Mouse (Mus musculus) limb, embryonic 14.5 days (tissue): ENCODE results near the gene Acbd6. TPM values are rescaled to one million over a fixed set of nuclear protein-coding genes. Genes with fewer than 3 reads are reported as not detected.

Source experiments
- ATAC-seq: fragments of 200-750 bp; cut with Nextera tagmentation; 2 replicates; pipeline ENCODE4 v1.8.0; 2017; ENCODE audit warnings: low read depth, moderate number of reproducible peaks, moderate TSS enrichment; ENCODE audit not compliant: low FRiP score
- DNase-seq: peaks from one replicate; pipeline ENCODE4 v3.0.0-alpha.2; 2015; ENCODE audit warnings: low spot score
- H3K27ac ChIP-seq: fragments of 300-500 bp; sonication (generic); replicated peaks from 2 replicates; pipeline ENCODE4 v1.5.1; 2014; ENCODE audit warnings: low read depth, mild to moderate bottlenecking, low read length, moderate library complexity, mixed read lengths
- H3K27me3 ChIP-seq: fragments of 300-500 bp; sonication (generic); 2 replicates; pipeline ENCODE4 v1.6.1; 2014; ENCODE audit warnings: low read length, mixed read lengths; ENCODE audit not compliant: control insufficient read depth, insufficient read depth
- H3K36me3 ChIP-seq: fragments of 300-500 bp; sonication (generic); 2 replicates; pipeline ENCODE4 v1.6.1; 2014; ENCODE audit warnings: mild to moderate bottlenecking, low read length, moderate library complexity, mixed read lengths; ENCODE audit not compliant: control insufficient read depth, insufficient read depth
- H3K4me1 ChIP-seq: fragments of 300-500 bp; sonication (generic); 2 replicates; pipeline ENCODE4 v1.6.1; 2014; ENCODE audit warnings: antibody characterized with exemption, low read length, mixed read lengths; ENCODE audit not compliant: control insufficient read depth, insufficient read depth
- H3K4me2 ChIP-seq: fragments of 300-500 bp; sonication (generic); replicated peaks from 2 replicates; pipeline ENCODE4 v1.6.1; 2014; ENCODE audit warnings: low read depth, mild to moderate bottlenecking, low read length, moderate library complexity; ENCODE audit not compliant: severe bottlenecking
- H3K4me3 ChIP-seq: fragments of 300-500 bp; sonication (generic); replicated peaks from 2 replicates; pipeline ENCODE4 v1.5.1; 2014; ENCODE audit warnings: low read length
- H3K9ac ChIP-seq: fragments of 300-500 bp; sonication (generic); 2 replicates; pipeline ENCODE4 v1.6.1; 2014; ENCODE audit warnings: mild to moderate bottlenecking, low read depth, low read length, moderate library complexity; ENCODE audit not compliant: severe bottlenecking
- H3K9me3 ChIP-seq: fragments of 300-500 bp; sonication (generic); 2 replicates; pipeline ENCODE4 v1.6.1; 2016; ENCODE audit warnings: low read length; ENCODE audit not compliant: control insufficient read depth
- POLR2A ChIP-seq: fragments of 200-500 bp; IDR thresholded peaks from 2 replicates; pipeline ENCODE4 v1.8.0; 2012; ENCODE audit warnings: inconsistent platforms, mild to moderate bottlenecking, moderate library complexity, borderline replicate concordance; ENCODE audit not compliant: insufficient read depth, insufficient read length; ENCODE audit errors: extremely low read depth
- WGBS: fragments of 180-500 bp; shearing (Covaris S2); extraction: QIAGEN DNeasy Blood & Tissue Kit; methylation state at CpG from one replicate; pipeline ENCODE4 v1.1.7; 2014; 5-methylcytosine and 5-hydroxymethylcytosine counted together
- polyA plus RNA-seq, 2 experiments: library from polyadenylated mRNA; depleted of rRNA in 1 of 2; stranded (reverse) in 1 of 2; unstranded in 1 of 2; fragments of >200 nt; fragmentation: Nextera tagmentation in 1 of 2; extraction: Ambion mirVana in 1 of 2; gene quantifications; 2 replicates each; pipeline versions ENCODE4 v1.2.1 to v1.2.3; 2012 to 2014

Gene Acbd6
- polyA plus RNA-seq, 2 experiments = 87.9 to 88.3 TPM

GRCm38 (mm10) chr1:155569340-155569739 is 11.4 kb downstream of the Acbd6 start:
- Histone ChIP-seq H3K4me1 (no peaks in the 10 kb centered on the region), H3K36me3 (peaks cover 63% of the 10 kb centered on the region), H3K9ac (no peak overlapping the region), H3K27ac (no peak overlapping the region), H3K9me3 (peaks cover 5% of the 10 kb centered on the region; the same call in 1 of the 2 replicates), H3K4me3 (no peak overlapping the region), H3K27me3 (no peaks in the 10 kb centered on the region), H3K4me2 (no peak overlapping the region)
- no peak for ATAC-seq
- no peak for DNase-seq
- TF ChIP-seq POLR2A = no peak
- 95% methylated on average over 4 of the region's 4 CpGs for WGBS

DNA sequence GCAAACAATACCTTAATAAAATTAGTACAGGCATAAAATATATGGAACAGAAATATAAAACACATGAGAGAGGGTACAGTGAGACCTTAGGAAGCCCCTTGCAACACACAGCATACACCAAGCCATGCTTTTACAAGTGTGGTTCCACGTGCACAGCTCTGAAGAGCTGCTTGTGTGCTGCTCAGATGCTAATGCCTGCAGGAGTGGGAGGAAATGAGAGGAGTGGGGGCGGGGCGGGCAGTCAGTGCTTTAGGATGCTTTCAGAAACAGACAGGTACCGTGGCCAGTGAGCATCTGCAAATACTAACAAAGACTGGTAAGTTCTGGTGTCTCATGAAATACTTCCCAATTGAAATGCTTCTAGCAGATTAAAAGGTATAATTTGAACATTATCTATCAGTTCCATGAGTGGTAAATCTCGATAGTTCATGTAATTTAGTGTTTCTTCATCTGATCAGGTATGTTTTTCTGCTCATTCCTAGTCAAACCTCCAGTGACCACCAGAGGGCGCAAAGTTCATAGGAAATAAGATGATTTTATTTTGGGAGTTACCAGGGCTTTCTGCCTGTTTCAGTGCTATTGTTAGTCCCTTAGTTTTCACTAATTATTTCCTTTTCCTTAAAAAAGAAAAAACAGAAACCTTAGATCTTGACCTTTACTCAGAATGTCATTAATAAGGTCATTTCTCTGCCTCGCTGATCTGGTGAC is 17.2 kb downstream of the Acbd6 start:
- no peak for TF ChIP-seq POLR2A
- Histone ChIP-seq H3K27ac (no peak overlapping the region), H3K4me3 (no peak overlapping the region), H3K9ac (no peak overlapping the region), H3K4me1 (no peaks in the 10 kb centered on the region), H3K27me3 (no peaks in the 10 kb centered on the region), H3K4me2 (no peak overlapping the region), H3K9me3 (no peaks in the 10 kb centered on the region), H3K36me3 (peaks cover 26% of the 10 kb centered on the region)
- DNase-seq (peak; percentile 67), ATAC-seq (no peak)
- WGBS = 25% methylated on average over 7 of the region's 7 CpGs

DNA sequence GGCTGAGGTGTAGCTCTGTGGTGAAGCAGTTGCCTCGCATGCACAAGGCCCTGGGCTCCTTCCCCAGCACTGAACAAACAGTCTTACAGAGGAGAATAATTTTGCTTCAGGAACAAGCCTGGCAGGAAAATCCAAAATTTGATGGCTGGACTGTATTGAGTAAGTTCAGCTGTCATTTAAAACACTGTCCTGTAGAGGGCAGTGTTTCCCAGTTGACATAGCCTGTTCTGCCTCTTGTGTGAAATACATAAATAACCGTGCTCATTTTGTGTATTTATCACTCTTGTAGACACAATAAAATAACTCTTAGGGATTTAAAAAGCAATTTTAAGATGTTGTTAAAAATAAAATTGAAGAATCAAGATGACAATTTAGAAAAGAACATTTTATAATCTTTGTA is 18.5 kb downstream of the Acbd6 start:
- Histone ChIP-seq H3K36me3 (peaks cover 20% of the 10 kb centered on the region), H3K27ac (no peak overlapping the region), H3K4me3 (no peak overlapping the region), H3K4me2 (no peak overlapping the region), H3K27me3 (no peaks in the 10 kb centered on the region), H3K4me1 (no peaks in the 10 kb centered on the region), H3K9ac (no peak overlapping the region), H3K9me3 (no peaks in the 10 kb centered on the region)
- 29% methylated on average over 2 of the region's 2 CpGs for WGBS
- ATAC-seq = no peak
- peak; percentile 87 for DNase-seq
- TF ChIP-seq POLR2A = no peak

GRCm38 (mm10) chr1:155577316-155577715 is 19.4 kb downstream of the Acbd6 start:
- no peak for TF ChIP-seq POLR2A
- Histone ChIP-seq H3K27me3 (no peaks in the 10 kb centered on the region), H3K4me1 (no peaks in the 10 kb centered on the region), H3K36me3 (peaks cover 14% of the 10 kb centered on the region), H3K4me2 (no peak overlapping the region), H3K9me3 (no peaks in the 10 kb centered on the region), H3K4me3 (no peak overlapping the region), H3K27ac (no peak overlapping the region), H3K9ac (no peak overlapping the region)
- DNase-seq (no peak), ATAC-seq (no peak)
- WGBS = 58% methylated on average over 2 of the region's 2 CpGs

GRCm38 (mm10) chr1:155587961-155588360 is 30.0 kb downstream of the Acbd6 start:
- WGBS = 82% methylated on average over 2 of the region's 2 CpGs

More at GRCm38 (mm10) chr1:155587961-155588360, 30.0 kb downstream of the Acbd6 start:
- no peaks in the 10 kb centered on the region for H3K36me3 ChIP-seq
- no peaks in the 10 kb centered on the region for H3K27me3 ChIP-seq
- H3K27ac ChIP-seq = no peak overlapping the region
- DNase-seq (no peak), ATAC-seq (no peak)
- H3K9ac ChIP-seq = no peak overlapping the region
- TF ChIP-seq POLR2A = no peak
- no peaks in the 10 kb centered on the region for H3K4me1 ChIP-seq
- H3K4me3 ChIP-seq = no peak overlapping the region
- H3K4me2 ChIP-seq = no peak overlapping the region
- H3K9me3 ChIP-seq = no peaks in the 10 kb centered on the region
